Mouse (Mus musculus): ENCODE results near the gene Gm19668. TPM values are rescaled to one million over a fixed set of nuclear protein-coding genes. Genes with fewer than 3 reads are reported as not detected.

Gm19668 gene
- not detected for total RNA-seq (2023)

GRCm38 (mm10) chr10:77798921-77799508, at the start of gene Gm19668:
TSS of gene Gm19668 (minus strand) at chr10:77799133.

GRCm38 (mm10) chr10:77846503-77846902, 47.6 kb upstream of the Gm19668 start, which contains the start of gene Gm36176:
TSS of gene Gm36176 (plus strand) at chr10:77846803.

GRCm38 (mm10) chr10:77835647-77836046, 36.7 kb upstream of the Gm19668 start, which contains the start of gene Krtap10-10:
TSS of gene Krtap10-10 (plus strand) at chr10:77835947.

GRCm38 (mm10) chr10:77826951-77827350, 28.0 kb upstream of the Gm19668 start, which contains the start of gene Krtap10-4:
TSS of gene Krtap10-4 (minus strand) at chr10:77827095.

GRCm38 (mm10) chr10:77814382-77814781, 15.4 kb upstream of the Gm19668 start, which contains the start of gene Gm2696:
TSS of gene Gm2696 (plus strand) at chr10:77814682.

GRCm38 (mm10) chr10:77811743-77812142, 12.8 kb upstream of the Gm19668 start, which contains the start of gene Gm9507:
TSS of gene Gm9507 (minus strand) at chr10:77811843.

GRCm38 (mm10) chr10:77794976-77795375, 4.0 kb downstream of the Gm19668 start, which contains the start of gene Gm9639:
TSS of gene Gm9639 (minus strand) at chr10:77795076.

GRCm38 (mm10) chr10:77787876-77788275, 11.1 kb downstream of the Gm19668 start, which contains the start of gene Gm7137:
TSS of gene Gm7137 (minus strand) at chr10:77788200.

GRCm38 (mm10) chr10:77782442-77782841, 16.5 kb downstream of the Gm19668 start, which contains the start of gene Gm3250:
TSS of gene Gm3250 (minus strand) at chr10:77782542.

GRCm38 (mm10) chr10:77776844-77777243, 22.1 kb downstream of the Gm19668 start, which contains the start of gene Gm7138:
TSS of gene Gm7138 (minus strand) at chr10:77776944.

GRCm38 (mm10) chr10:77771225-77771624, 27.7 kb downstream of the Gm19668 start, which contains the start of gene Gm3238:
TSS of gene Gm3238 (minus strand) at chr10:77771325.

GRCm38 (mm10) chr10:77759582-77759981, 39.4 kb downstream of the Gm19668 start, which contains the start of gene Gm3233:
TSS of gene Gm3233 (minus strand) at chr10:77759682.

GRCm38 (mm10) chr10:77751254-77751653, 47.7 kb downstream of the Gm19668 start, which contains the start of gene Gm9736:
TSS of gene Gm9736 (minus strand) at chr10:77751354.

Other genes starting within 250 kb of the Gm19668 start
- 89.3 TPM for gene Pttg1ip, start 217.4 kb downstream of the Gm19668 start, total RNA-seq (2023)
- 49.8 TPM for gene Sumo3, start 193.0 kb downstream of the Gm19668 start, total RNA-seq (2023)
- 2.4 TPM for gene Gm49325, start 192.9 kb downstream of the Gm19668 start, total RNA-seq (2023)
- gene Ube2g2, start 176.9 kb downstream of the Gm19668 start, total RNA-seq (2023): 41.4 TPM
- 1.2 TPM for gene Tspear, start 112.6 kb downstream of the Gm19668 start, total RNA-seq (2023)
- not detected for gene Gm19402, start 108.4 kb downstream of the Gm19668 start, total RNA-seq (2023)
- not detected for gene Gm9508, start 101.9 kb downstream of the Gm19668 start, total RNA-seq (2023)
- not detected for gene Gm10272, start 92.5 kb downstream of the Gm19668 start, total RNA-seq (2023)
- not detected for gene Gm10024, start 87.7 kb downstream of the Gm19668 start, total RNA-seq (2023)
- not detected for gene Gm10142, start 83.3 kb downstream of the Gm19668 start, total RNA-seq (2023)
- not detected for gene Krtap12-1, start 78.5 kb downstream of the Gm19668 start, total RNA-seq (2023)
- gene Gm10100, start 72.6 kb downstream of the Gm19668 start, total RNA-seq (2023): not detected
- not detected for gene Gm18596, start 56.5 kb downstream of the Gm19668 start, total RNA-seq (2023)
- gene Gm9736, start 47.8 kb downstream of the Gm19668 start, total RNA-seq (2023): not detected
- gene Gm3233, start 39.5 kb downstream of the Gm19668 start, total RNA-seq (2023): not detected
- not detected for gene Gm3238, start 27.8 kb downstream of the Gm19668 start, total RNA-seq (2023)
- not detected for gene Gm7138, start 22.2 kb downstream of the Gm19668 start, total RNA-seq (2023)
- not detected for gene Gm3250, start 16.6 kb downstream of the Gm19668 start, total RNA-seq (2023)
- not detected for gene Gm7137, start 10.9 kb downstream of the Gm19668 start, total RNA-seq (2023)
- gene Gm9639, start 4.1 kb downstream of the Gm19668 start, total RNA-seq (2023): not detected
- not detected for gene Gm9507, start 12.7 kb upstream of the Gm19668 start, total RNA-seq (2023)
- gene Gm2696, start 15.5 kb upstream of the Gm19668 start, total RNA-seq (2023): not detected
- gene Krtap10-4, start 28.0 kb upstream of the Gm19668 start, total RNA-seq (2023): not detected
- gene Krtap10-10, start 36.8 kb upstream of the Gm19668 start, total RNA-seq (2023): not detected
- gene Gm36176, start 47.7 kb upstream of the Gm19668 start, total RNA-seq (2023): not detected
- gene Gm10318, start 53.7 kb upstream of the Gm19668 start, total RNA-seq (2023): not detected
- not detected for gene Gm3285, start 62.8 kb upstream of the Gm19668 start, total RNA-seq (2023)
- not detected for gene Lrrc3, start 103.4 kb upstream of the Gm19668 start, total RNA-seq (2023)
- gene Trpm2, start 171.4 kb upstream of the Gm19668 start, total RNA-seq (2023): 2.8 TPM
- gene 1810043G02Rik, start 179.4 kb upstream of the Gm19668 start, total RNA-seq (2023): 10.4 TPM
- 64.9 TPM for gene Pfkl, start 210.9 kb upstream of the Gm19668 start, total RNA-seq (2023)
- gene Dnmt3l, start 242.8 kb upstream of the Gm19668 start, total RNA-seq (2023): not detected
- 0.61 TPM for gene Aire, start 244.5 kb upstream of the Gm19668 start, total RNA-seq (2023)